Mouse (Mus musculus): ENCODE measurements around the gene Pglyrp2.
A peak's percentile ranks its signal among the peaks of the same experiment; 100 is the strongest.

Gene Pglyrp2

DNA sequence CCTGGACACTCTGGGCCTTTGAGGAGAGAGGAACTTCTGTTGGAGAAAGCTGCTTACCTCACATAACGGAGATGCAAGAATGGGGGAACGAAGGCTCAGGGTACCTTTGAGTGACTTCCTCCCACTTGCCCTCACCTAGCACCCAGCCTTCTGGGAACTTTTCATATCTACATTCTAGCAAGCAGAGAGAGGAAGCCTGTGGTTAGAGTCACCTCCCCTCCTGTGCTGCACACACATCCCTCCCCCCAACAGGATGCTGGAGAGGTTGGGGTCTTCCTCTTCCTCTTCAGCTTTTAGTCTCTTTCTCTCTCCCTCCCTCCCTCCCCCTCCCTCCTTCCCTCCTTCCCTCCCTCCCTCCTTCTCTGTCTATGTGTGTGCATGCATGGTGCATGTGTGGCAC is at the start of gene Pglyrp2:
Gene Pglyrp2, minus strand, starts transcription at position 134 of the 400 bp plus-strand sequence.
- DNase-seq = no peak

DNA sequence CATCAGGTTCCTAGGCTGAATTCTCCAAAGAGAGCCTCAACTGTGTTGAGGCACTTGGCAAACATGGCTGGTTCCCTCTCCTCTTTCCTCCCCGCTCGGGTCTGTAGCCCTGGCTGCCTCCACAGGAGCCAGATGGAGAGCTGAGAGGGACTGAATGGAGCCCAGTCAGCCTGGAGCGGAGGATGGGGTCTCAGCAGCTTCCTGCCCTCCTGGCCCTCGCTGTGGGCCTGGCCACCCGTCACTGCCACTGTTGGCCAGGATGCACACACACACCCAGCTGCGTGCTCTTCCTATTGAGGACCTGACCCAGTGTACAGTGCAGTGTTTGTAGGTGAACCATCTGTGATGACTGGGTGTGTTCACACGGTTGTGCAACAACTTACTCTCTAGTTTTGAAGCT is 48.2 kb upstream of the Pglyrp2 start:
- no peak for DNase-seq

DNA sequence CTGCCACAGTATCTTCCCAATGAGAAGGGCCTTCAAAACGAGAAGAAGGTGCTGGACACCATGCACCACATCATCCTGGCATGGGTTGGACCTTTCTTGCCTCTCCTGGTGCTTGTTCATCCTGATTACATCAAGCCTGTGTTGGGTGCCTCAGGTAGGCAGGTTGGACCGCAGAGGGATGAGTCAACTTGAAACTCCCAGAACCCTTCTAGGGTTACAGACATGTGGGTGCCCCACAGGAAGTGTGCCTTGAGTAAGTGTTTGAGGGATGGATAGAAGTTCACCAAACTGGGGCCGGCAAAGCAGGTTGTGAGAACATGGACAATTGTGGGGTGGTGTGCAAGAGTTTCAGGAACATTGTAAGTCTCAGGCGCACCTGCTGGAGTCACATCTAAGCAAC is 46.8 kb upstream of the Pglyrp2 start:
- no peak for DNase-seq

DNA sequence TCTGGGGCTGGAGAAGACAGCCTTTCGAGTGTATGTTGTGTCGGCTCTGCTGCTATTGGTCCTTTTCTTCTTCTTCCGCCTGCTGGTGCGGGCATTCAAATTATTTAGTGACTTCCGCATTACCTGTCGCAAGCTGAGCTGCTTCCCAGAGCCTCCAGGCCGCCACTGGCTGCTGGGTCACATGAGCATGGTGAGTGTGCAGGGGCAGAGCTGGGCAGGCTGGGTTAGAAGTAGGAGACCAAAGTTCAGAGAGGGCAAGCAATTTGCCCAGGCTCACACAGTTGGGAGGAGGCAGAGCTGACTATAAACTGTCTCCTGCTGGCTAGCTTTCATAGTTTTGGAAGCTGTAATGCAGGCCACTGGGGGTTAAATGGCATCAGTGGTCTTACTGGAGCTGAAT is 44.5 kb upstream of the Pglyrp2 start:
- DNase-seq = no peak

DNA sequence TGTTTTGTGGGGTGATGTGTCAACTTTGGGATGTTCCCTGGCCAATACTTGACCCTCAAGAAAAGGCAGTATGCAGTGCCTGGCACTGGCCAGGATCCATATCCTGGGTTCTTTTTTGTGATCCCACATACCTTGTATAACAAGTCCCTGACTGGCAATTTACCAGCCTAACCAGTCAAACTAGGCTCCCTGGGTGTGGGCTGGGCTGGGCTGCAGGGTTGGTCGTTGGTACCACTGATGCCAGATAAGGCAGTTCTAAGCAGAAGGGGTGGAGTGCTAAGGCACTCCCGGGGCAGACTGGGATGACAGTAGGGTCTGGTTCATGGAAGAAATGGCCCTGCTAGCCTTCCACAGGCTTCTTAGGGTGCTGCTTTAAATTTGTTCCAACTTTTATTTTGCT is 31.0 kb upstream of the Pglyrp2 start:
- DNase-seq = no peak

DNA sequence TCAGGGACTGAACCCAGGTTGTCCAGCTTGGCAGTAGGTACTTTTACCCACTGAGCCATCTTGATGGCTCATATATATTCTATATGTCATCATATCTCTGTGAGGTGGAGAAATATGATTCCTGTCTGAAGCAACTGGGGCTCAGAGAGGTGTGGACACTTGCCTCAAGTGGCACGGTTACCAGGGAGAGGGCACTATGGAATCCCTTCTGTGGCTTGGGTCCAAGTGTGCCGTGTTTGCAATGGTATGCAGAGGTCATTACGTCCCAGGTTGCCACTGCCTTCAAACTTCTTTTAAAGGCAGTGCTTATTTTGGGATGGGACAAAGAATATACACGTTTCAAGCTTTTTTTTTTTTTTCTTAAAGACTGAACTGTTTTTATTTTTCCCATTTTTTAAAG is 30.2 kb upstream of the Pglyrp2 start:
- no peak for DNase-seq

DNA sequence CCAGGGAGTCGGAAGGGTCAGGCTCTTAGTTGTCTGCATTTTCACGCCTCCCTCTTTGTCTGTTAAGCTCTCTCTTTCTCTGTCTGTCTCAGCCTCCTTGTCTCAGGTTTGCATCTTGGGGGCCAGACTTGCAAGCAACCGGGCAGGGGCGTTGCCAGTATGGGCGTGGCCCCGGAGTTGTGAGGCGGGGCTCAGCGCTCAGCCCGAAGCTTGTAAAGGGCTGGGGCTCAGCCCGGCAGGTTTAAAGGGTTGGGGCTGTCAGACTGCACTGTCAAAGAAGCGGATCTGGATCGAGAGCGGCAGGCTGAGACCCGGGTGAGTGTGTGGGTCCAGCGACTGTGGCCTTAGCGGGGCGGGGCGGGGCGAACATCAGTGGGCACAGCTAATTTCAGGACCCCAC is 28.5 kb upstream of the Pglyrp2 start, which contains the start of gene Cyp4f39:
Gene Cyp4f39, plus strand, starts transcription at position 242 of the 400 bp plus-strand sequence.
- no peak for DNase-seq

DNA sequence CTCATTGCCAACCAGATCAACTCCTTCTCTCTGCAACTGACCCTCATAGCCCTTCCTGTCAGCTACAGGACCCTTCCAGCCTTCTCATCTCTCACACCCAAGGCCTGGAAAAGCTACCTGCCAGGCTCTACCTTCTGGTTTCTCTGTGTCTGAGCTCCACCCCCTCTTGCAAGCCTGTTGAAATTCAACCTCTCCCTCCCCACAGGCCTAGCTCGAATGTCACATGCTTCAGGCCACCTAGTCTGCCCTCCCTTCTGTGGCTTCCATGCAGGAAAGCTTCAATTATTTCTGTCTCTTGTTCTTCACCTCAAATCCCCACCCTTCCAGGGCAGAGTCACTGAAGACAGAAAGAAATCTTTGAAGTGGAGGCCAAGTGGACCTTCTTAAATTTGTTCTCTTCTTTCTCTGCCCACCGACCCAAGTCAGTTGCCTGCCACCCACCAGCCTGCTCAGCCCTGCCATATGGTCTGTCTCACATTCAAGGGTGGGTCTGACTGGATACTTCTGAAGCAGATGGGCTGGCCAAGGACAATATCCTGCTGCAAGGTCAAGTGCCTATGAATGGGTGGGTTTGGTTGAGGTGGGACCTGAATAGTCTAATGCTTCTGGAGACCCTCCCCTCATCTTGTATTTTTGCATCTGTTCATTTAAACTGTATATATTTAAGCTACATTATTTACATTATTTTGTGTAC is 27.0 kb upstream of the Pglyrp2 start:
- DNase-seq = no peak

DNA sequence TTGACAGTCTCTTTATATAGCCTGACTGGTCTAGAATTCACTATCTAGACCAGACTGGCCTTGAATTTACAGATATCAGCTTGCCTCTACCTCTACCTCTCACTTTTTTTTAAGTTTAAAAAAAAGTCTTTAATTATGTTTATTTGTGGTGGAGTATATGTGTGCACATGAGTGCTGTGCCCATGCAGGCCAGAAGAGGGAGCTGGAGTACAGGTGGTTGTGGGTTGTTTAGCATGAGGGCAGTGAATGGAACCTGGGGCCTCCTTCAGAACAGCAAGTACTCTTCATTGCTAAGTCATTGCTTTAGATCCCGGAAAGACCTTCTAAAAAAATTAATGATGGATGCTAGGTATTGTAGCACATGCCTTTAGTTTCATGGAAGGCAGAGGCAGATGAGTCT is 25.1 kb upstream of the Pglyrp2 start:
- no peak for DNase-seq

DNA sequence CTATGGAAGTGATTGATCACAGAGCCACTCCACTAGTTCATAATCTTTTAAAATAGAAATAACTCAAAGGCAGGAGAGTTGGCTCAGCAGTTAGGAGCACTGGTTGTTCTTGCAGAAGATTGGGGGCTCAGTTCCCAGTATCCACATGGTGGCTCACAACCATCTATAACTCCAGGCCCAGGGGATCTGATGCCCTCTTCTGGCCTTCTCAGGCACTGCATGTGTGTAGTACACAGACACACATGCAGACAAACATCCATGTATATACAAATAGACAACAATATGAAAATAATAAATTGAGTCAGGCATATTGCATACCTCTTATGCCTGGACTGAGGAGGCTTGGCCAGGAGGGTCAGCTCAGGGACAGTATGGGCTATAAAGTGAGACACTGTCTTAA is 23.2 kb upstream of the Pglyrp2 start:
- no peak for DNase-seq

DNA sequence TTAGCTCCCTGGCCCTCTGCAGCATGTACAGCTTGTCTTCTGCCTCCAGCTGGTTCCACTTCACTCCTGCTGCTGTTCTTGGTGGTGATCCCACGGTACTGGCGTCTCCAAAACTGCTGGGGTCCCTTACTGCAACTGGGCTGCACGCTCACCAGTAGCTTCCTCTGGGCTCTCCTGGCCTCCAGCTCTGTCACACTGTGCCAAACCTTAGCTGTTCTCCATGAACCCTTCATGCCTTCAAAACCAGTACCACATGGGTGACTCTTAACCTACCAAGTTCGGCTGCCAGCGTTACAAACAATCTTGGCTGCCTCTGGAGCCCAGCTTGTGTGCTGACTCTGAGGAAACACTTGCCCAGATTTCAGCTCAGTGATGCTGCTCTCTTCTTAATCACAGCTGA is 21.0 kb upstream of the Pglyrp2 start:
- no peak for DNase-seq

DNA sequence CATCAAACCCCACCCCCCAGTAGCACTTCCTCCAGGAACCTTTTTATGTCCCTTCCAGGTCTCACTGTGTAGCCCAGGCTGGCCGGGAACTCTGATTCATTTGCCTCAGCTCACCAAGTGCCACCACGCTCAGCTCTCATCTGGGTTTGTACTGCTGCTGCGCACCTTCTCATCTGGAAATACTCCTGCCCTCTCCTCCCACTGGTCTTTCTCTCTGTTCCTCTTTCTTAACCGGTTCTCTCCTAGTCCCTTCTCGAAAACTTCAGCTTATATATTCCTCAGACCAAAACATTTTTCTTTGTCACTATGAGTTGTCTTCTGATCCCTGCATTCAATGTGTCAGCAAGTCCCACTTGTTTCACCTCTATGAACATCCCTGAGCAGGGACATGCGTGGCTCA is 19.3 kb upstream of the Pglyrp2 start:
- DNase-seq = no peak

DNA sequence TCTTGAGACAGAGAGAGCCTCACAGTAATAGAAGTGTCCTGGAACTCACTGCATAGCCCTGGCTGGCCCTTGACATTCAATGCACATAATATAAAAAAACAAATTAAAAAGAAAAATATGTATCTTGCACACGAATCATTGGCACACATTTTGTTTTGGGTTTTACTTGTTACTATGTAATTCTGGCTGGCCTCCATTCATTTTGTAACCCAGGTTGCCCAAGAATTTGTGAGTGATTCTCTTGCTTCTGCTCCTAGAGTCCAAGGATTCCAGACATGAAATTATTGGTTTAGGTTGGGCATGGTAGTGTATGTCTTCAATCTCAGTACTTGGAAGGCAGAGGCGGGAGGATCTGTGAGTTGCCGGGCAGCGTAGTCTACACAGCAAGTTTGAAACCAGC is 13.1 kb upstream of the Pglyrp2 start:
- DNase-seq = no peak

DNA sequence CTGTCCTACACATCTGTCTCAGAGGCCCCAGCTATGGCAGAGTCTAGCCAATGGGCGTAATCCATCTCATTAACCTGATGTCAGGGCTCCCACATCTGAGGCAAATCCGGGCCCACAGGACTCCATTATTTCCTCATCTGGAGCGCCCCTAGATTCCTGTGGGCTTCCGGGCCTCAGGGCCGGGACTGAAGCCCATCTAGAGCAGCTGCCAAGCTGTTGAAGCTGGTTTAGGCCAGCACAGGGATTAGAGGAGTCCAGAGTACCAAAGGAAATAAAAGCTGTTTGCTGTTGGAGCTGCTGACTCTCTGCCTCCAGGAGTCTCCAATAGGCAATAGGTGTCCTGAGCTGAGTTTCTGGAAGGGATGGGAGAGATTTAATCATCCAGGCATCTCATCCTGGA is 11.2 kb upstream of the Pglyrp2 start:
- no peak for DNase-seq

DNA sequence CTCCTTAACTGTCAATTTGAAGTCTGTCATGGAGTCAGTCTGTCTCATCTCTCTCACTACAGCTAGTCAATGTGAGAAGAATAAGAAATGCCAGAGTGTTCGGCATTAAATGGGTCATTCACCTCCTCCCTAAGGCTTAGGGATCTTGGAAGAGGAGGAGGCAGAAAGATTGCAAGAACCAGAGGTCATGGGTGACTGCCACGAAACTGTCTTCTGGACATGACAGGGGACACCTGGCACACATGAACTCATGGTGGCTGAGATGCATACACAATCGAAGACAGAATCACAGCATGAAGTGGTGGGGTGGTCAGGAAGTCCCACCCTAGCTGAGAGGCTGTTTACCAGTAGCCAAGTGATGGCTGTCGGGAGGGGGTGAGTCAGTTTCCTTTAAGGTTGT is 10.4 kb upstream of the Pglyrp2 start:
- no peak for DNase-seq

DNA sequence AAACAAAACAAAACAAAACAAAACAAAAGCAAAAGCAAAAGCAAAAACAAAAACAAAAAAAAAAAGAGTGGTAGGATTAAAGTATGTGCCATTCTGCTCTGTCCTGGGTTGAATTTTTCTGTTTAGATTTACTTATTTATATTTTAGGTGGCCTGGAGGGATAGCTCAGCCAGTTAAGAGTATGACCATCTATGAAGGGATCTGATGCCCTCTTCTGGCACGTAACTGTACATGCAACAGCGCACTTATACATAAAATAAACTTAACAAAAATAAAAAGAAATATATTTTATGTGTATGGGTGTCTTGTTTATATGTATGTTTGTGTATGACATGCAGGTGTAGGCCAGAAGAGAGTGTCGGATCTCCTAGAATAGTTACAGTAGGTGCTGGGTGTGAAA is 8.0 kb upstream of the Pglyrp2 start:
- DNase-seq = peak; percentile 7

DNA sequence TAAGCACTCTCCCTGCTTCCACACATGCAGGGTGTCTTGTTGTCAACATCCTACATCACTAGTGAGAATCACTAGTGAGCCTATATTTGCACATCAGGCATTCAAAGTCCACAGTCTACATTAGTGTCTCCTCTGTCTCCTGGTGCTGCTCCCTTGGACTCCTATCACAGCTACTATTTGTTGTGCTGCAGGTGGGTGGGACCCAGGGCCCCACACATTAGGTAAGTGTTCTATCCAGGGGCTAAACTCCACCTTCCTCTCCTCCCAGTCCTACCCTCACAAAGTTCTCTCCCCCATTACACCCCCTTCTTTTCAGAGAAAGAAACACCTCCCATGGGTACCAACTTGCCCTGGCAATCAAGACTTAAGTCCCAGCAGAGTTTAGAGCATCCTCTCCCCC is 2.6 kb upstream of the Pglyrp2 start:
- DNase-seq = no peak

DNA sequence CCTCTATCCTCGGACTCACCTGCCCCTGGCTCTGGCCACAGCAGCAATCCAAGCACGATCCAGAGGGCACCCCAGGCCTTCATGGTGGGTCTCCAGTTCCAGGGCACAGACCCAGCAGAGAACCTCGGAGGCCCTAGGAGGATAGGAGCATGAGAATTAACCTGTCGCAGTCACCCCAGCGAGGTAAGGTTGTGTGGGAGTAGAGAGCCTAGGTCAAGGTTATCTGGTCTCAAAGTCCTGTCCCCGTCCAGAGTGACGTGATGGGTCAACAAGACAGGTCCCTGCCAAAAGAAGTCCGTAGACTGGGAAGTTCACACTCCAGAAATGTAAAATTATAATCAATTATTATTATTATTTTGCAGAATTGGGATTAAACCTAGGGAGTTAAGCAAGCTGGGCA is 3.2 kb downstream of the Pglyrp2 start:
- DNase-seq = no peak

DNA sequence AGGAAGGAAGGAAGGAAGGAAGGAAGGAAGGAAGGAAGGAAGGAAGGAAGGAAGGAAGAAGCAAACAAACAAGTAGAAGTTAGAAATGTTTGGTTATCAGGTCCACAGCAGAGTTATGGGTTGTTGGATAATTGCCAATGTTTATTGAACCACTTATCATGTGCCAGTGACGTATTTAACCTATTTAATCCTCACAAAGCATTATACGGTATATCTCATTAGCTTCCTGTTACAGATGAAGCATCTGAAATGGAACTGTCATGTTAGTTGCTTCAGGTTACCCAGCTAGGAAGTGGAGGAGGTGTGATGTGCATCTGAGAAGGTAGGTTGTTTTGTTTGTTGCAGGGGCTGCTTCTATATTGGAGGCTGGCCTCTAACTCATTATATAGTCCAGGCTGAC is 4.0 kb downstream of the Pglyrp2 start:
- no peak for DNase-seq

DNA sequence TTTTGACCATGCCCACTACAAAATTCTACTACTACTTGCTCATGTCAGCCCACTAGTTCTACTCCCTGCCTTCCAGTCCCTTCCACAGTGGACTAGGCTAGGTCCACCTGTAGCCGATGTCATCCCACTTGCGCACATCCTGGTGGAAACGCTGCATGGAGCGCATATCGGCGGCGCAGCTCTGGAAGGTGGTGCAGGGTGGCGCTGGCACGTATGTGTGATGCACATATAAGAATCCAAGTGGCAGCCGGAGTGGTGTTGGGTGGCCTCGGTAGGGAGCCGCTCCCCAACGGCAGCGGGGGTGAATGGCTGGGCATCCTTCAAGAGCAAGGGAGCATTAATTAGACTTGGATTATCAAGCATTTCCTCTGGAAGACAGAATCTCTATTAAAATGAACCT is 7.2 kb downstream of the Pglyrp2 start:
- DNase-seq = no peak

DNA sequence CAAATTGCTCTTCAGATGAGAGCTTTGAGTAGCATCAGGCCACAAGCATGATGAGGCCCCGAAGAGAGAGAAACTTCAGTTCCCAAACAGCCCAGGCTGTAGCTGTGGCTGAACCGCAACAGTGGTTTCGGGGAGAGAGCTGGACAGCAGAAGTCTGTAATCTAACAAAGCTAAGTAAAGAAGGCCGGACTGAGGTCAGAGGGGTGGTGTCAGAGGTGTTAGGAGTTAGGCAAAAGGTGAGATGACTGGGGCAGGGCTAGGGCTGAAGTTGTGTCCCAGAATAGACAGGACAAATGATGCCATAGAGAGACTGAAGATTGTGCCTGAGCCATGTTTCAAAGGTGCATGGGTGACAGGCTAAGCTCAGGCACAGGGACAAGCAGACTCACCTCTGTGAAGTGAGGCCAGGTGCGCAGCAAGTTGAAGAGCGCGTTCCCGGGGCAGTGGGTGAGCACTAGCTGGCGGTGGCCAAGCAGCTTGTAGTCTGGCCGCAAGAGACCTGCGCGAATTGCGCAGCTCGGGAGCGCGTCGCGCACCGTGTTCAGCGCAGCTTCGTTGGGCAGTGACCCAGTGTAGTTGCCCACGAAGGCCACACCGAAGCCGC is 8.4 kb downstream of the Pglyrp2 start:
- no peak for DNase-seq

DNA sequence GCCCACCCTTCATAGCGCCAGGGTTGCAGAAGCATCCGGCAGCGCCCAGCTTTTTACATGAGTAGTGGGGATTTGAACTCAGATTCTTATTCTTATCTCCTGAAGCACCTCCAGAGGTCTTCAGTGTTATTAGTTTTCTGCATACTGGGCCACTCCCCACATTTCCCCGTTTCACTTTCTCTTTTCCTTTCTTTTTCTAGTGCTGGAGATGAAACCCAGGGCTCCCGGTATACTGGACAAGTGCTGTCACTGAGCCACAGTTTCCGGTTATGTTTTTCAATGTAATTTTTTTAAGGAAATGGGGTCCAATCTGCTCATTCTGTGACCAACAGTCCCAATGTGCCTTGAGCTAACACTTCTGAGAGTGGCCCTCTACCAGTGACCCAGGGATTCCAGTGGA is 12.1 kb downstream of the Pglyrp2 start:
- no peak for DNase-seq

DNA sequence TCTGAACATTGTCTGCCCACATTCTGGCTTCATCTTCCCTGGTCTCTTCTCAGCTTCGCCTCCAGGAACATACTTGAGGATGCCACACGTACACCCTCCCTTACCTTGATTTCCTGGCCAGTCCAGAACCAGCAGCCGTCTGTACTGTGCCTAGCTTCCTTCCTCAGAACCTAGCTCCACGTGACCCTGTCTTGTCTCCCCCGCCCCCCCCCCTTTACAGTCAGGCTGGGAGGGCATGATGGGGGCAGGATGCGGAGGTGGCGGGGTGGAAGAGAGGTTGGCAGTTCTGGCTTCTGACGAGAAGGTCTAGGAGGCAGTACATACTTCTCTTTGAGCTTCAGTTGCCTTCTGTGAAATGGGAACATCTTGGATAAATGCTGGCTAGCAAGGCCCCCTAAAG is 20.6 kb downstream of the Pglyrp2 start, which contains the start of gene Rasal3:
Gene Rasal3, minus strand, starts transcription at position 167 of the 400 bp plus-strand sequence.
- DNase-seq = no peak

DNA sequence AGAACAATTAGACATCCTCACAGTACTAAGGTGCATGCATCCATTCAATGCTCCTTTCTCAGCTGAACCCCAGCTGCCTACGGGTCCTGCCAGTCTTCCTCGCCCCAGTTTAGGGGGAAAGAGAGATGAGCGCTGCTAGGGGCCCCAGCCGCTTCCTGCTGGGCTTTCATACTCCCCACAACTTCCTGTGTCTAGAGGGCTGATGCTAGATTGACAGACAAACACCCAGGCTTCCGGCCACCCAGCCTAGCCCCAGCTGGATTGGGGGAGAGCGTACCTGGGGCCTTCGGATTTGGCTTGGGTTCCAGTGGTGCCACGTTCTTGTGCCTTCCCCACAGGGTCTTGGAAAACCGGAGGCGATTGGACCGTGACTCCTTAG is 21.2 kb downstream of the Pglyrp2 start:
- DNase-seq = no peak
